Mouse (Mus musculus) hindbrain, embryonic 15.5 days (tissue): ENCODE results near the gene Homez. TPM values are rescaled to one million over a fixed set of nuclear protein-coding genes. Genes with fewer than 3 reads are reported as not detected.

ENCODE experiments used
- ATAC-seq: fragments of 200-750 bp; cut with Nextera tagmentation; 2 replicates; pipeline ENCODE4 v1.8.0; 2017; ENCODE audit warnings: low read depth, moderate number of reproducible peaks, moderate TSS enrichment; ENCODE audit not compliant: low FRiP score
- H3K27ac ChIP-seq: fragments of 300-500 bp; sonication (generic); replicated peaks from 2 replicates; pipeline ENCODE4 v1.5.1; 2015; ENCODE audit warnings: mild to moderate bottlenecking, inconsistent platforms
- H3K27me3 ChIP-seq: fragments of 300-500 bp; sonication (generic); 2 replicates; pipeline ENCODE4 v1.6.1; 2015; ENCODE audit warnings: control low read depth, inconsistent platforms
- H3K36me3 ChIP-seq: fragments of 300-500 bp; sonication (generic); 2 replicates; pipeline ENCODE4 v1.6.1; 2015; ENCODE audit warnings: control low read depth, inconsistent platforms
- H3K4me1 ChIP-seq: fragments of 300-500 bp; sonication (generic); replicated peaks from 2 replicates; pipeline ENCODE4 v1.6.1; 2015; ENCODE audit warnings: control low read depth, inconsistent platforms
- H3K4me2 ChIP-seq: fragments of 300-500 bp; sonication (generic); 2 replicates; pipeline ENCODE4 v1.6.1; 2015; ENCODE audit warnings: moderate library complexity, mild to moderate bottlenecking, inconsistent platforms
- H3K4me3 ChIP-seq: fragments of 300-500 bp; sonication (generic); 2 replicates; pipeline ENCODE4 v1.5.1; 2015; ENCODE audit warnings: mild to moderate bottlenecking, inconsistent platforms
- H3K9ac ChIP-seq: fragments of 300-500 bp; sonication (generic); 2 replicates; pipeline ENCODE4 v1.6.1; 2015; ENCODE audit warnings: inconsistent platforms
- H3K9me3 ChIP-seq: fragments of 300-500 bp; sonication (generic); 2 replicates; pipeline ENCODE4 v1.6.1; 2016; ENCODE audit warnings: control low read depth, inconsistent platforms
- WGBS: fragments of 180-500 bp; shearing (Covaris S2); methylation state at CpG from one replicate; pipeline ENCODE4 v1.1.7; 2015; 5-methylcytosine and 5-hydroxymethylcytosine counted together
- polyA plus RNA-seq: library from polyadenylated mRNA; unstranded; fragments of >200 nt; fragmentation: Nextera tagmentation; extraction: Ambion mirVana; gene quantifications from 2 replicates; pipeline ENCODE4 v1.2.1, GENCODE M21; 2015

Gene Homez
- polyA plus RNA-seq, 1 experiment from 2014 or later: 13.7 TPM

- Histone ChIP-seq H3K9me3 (no peaks in the 10 kb centered on the region), H3K27ac (no peak within 1 kb of the TSS), H3K4me2 (no peak within 1 kb of the TSS), H3K9ac (no peak within 1 kb of the TSS), H3K36me3 (no peaks in the 10 kb centered on the region), H3K27me3 (no peaks in the 10 kb centered on the region), H3K4me3 (no peak within 1 kb of the TSS), H3K4me1 (no peaks in the 10 kb centered on the region)
- WGBS: 82% methylated on average over 29 of the region's 29 CpGs
- ATAC-seq: no peak
Observed at GRCm38 (mm10) chr14:54813991-54814390, 56.8 kb downstream of the Homez start, which contains the start of gene Rnf212b. TSS of gene Rnf212b (plus strand) at chr14:54814141.

DNA sequence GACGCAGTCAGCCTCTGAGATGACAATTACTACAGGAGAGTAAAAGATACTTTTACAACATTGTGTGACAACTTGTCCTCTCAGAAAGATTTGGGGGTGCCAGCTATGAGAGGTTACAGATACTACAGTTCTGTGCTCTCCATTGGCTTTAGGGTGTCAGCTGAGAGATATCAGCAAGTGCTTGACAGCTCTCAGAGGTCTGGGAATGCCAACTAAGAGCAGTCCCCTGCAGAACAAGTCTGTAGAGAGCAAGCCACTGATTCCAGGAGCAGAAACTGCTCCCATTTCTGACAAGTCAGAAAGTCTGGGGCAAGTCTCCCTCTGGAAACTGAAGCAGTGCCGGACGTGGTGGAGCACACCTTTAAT lies 61.1 kb downstream of the Homez start:
- WGBS: 91% methylated on average over 3 of the region's 3 CpGs
- no peak overlapping the region for H3K4me2 ChIP-seq
- no peaks in the 10 kb centered on the region for H3K4me1 ChIP-seq
- no peak for ATAC-seq
- H3K27ac ChIP-seq: no peak overlapping the region
- H3K36me3 ChIP-seq: no peaks in the 10 kb centered on the region
- no peak overlapping the region for H3K4me3 ChIP-seq
- H3K27me3 ChIP-seq: no peaks in the 10 kb centered on the region
- H3K9ac ChIP-seq: no peak overlapping the region
- H3K9me3 ChIP-seq: no peaks in the 10 kb centered on the region

GRCm38 (mm10) chr14:54808718-54809667 lies 61.8 kb downstream of the Homez start:
- Histone ChIP-seq H3K4me3 (no peak overlapping the region), H3K9me3 (no peaks in the 10 kb centered on the region), H3K36me3 (no peaks in the 10 kb centered on the region), H3K27ac (no peak overlapping the region), H3K9ac (no peak overlapping the region), H3K4me2 (no peak overlapping the region), H3K27me3 (no peaks in the 10 kb centered on the region), H3K4me1 (no peaks in the 10 kb centered on the region)
- no peak for ATAC-seq
- WGBS: 81% methylated on average over 4 of the region's 4 CpGs

DNA sequence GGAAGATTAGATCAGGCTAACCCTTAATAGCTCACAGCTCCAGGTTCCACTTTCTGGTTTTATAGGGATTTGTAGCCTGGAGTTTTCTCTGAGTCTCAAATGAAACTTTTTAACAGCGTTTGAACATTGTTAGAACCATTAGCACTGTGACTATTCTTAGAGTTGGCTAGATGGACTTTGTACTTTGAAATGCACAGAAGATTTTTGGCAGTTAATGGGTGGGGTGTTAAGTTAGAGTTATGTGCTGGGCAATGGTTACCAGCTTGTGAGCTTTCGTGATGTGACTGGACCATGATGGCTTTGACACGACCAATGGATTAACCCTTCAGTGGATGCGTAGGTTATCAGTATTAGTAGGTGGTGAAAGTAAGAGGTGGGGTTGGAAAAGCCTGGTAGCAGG lies 64.6 kb downstream of the Homez start:
- no peaks in the 10 kb centered on the region for H3K36me3 ChIP-seq

More for the DNA sequence above, 64.6 kb downstream of the Homez start:
- Histone ChIP-seq H3K27ac (no peak overlapping the region), H3K27me3 (no peaks in the 10 kb centered on the region), H3K4me2 (no peak overlapping the region), H3K9ac (no peak overlapping the region), H3K4me3 (no peak overlapping the region), H3K9me3 (no peaks in the 10 kb centered on the region), H3K4me1 (no peaks in the 10 kb centered on the region)
- 87% methylated on average over 4 of the region's 4 CpGs for WGBS
- ATAC-seq: no peak

Other genes with a start within 250 kb of the Homez start
- gene Psmb11, start 249.5 kb downstream of the Homez start, polyA plus RNA-seq: not detected in 2 replicates
- not detected in 2 replicates for gene Gm17606, start 230.0 kb downstream of the Homez start, polyA plus RNA-seq
- 12.2 and 12.6 TPM in 2 replicates for gene Cdh24, start 229.6 kb downstream of the Homez start, polyA plus RNA-seq
- gene 1700123O20Rik, start 184.7 kb downstream of the Homez start, polyA plus RNA-seq: 67.6 and 68.3 TPM in 2 replicates
- gene Acin1, start 184.0 kb downstream of the Homez start, polyA plus RNA-seq: 124 and 137 TPM in 2 replicates
- 0.28 and 0.30 TPM in 2 replicates for gene Gm29776, start 172.1 kb downstream of the Homez start, polyA plus RNA-seq
- not detected in 2 replicates for gene Cebpe, start 158.8 kb downstream of the Homez start, polyA plus RNA-seq
- 8.0 and 9.1 TPM in 2 replicates for gene Slc7a8, start 89.0 kb downstream of the Homez start, polyA plus RNA-seq
- gene Rnf212b, start 56.8 kb downstream of the Homez start, polyA plus RNA-seq: not detected in 2 replicates
- gene Ppp1r3e, start 6.6 kb upstream of the Homez start, polyA plus RNA-seq: 4.1 and 4.8 TPM in 2 replicates
- 3.2 and 4.3 TPM in 2 replicates for gene Bcl2l2, start 12.4 kb upstream of the Homez start, polyA plus RNA-seq
- gene Gm20521, start 12.5 kb upstream of the Homez start, polyA plus RNA-seq: not detected in 2 replicates
- 161 and 162 TPM in 2 replicates for gene Pabpn1, start 21.5 kb upstream of the Homez start, polyA plus RNA-seq
- gene Slc22a17, start 42.2 kb upstream of the Homez start, polyA plus RNA-seq: 250 and 277 TPM in 2 replicates
- 16.3 and 17.2 TPM in 2 replicates for gene Efs, start 55.2 kb upstream of the Homez start, polyA plus RNA-seq
- 0.70 and 0.90 TPM in 2 replicates for gene Il25, start 61.7 kb upstream of the Homez start, polyA plus RNA-seq
- 12.8 and 14.7 TPM in 2 replicates for gene Cmtm5, start 65.3 kb upstream of the Homez start, polyA plus RNA-seq
- gene Myh6, start 96.0 kb upstream of the Homez start, polyA plus RNA-seq: 0.93 and 0.94 TPM in 2 replicates
- gene Gm17428, start 106.0 kb upstream of the Homez start, polyA plus RNA-seq: not detected in 2 replicates
- gene Myh7, start 123.7 kb upstream of the Homez start, polyA plus RNA-seq: 6.4 and 9.0 TPM in 2 replicates
- 47.3 and 50.1 TPM in 2 replicates for gene Ngdn, start 144.5 kb upstream of the Homez start, polyA plus RNA-seq
- gene Zfhx2, start 221.4 kb upstream of the Homez start, polyA plus RNA-seq: 24.0 and 24.9 TPM in 2 replicates
- gene Thtpa, start 223.8 kb upstream of the Homez start, polyA plus RNA-seq: 29.4 and 32.6 TPM in 2 replicates
- 7.3 and 7.9 TPM in 2 replicates for gene Ap1g2, start 235.6 kb upstream of the Homez start, polyA plus RNA-seq
- 33.6 and 40.7 TPM in 2 replicates for gene Jph4, start 246.0 kb upstream of the Homez start, polyA plus RNA-seq